Mouse (Mus musculus) adrenal gland, adult 2 months (tissue): ENCODE data around the gene Lpxn. TPM values are rescaled to one million over a fixed set of nuclear protein-coding genes. Genes with fewer than 3 reads are reported as not detected.

Experiments used
- DNase-seq: peaks from one replicate; pipeline ENCODE4 v3.0.0; 2021
- long read RNA-seq: library from polyadenylated mRNA; stranded (forward); transcript quantifications from one replicate; pipeline ENCODE4 v2.0.0, GENCODE M21; 2021
- polyA plus RNA-seq: library from polyadenylated mRNA; depleted of rRNA; stranded (reverse); fragments of >200 nt; gene quantifications from 2 replicates; pipeline ENCODE4 v1.2.3, GENCODE M21; 2012; rRNA removed
- total RNA-seq, 2 experiments: library from RNA; stranded (reverse); gene quantifications; 2 replicates each; pipeline ENCODE4 v1.2.3; 2021

Gene Lpxn
- total RNA-seq, result 1 to 10 TPM; 2.2 to 2.6 TPM
- polyA plus RNA-seq, result 1.3 and 1.9 TPM in 2 replicates
- long read RNA-seq, partial matches to known transcripts, result 0 of 1 reads
- long read RNA-seq, other reads (novel, unspliced or antisense), result 1 of 1 reads

- peak; percentile 98 for DNase-seq
These were observed at the start of gene Lpxn, which contains the start of gene Zfp91 for GRCm38 (mm10) chr19:12795511-12796327. Gene Lpxn, plus strand, starts transcription at chr19:12796193. Gene Zfp91, minus strand, starts transcription at chr19:12796126.

GRCm38 (mm10) chr19:12756286-12756685, 39.7 kb upstream of the Lpxn start:
- DNase-seq, result no peak

- no peak for DNase-seq
These were observed 37.0 kb upstream of the Lpxn start for GRCm38 (mm10) chr19:12758936-12759478.

GRCm38 (mm10) chr19:12759656-12760055, 36.3 kb upstream of the Lpxn start:
- peak; percentile 78 for DNase-seq

DNA sequence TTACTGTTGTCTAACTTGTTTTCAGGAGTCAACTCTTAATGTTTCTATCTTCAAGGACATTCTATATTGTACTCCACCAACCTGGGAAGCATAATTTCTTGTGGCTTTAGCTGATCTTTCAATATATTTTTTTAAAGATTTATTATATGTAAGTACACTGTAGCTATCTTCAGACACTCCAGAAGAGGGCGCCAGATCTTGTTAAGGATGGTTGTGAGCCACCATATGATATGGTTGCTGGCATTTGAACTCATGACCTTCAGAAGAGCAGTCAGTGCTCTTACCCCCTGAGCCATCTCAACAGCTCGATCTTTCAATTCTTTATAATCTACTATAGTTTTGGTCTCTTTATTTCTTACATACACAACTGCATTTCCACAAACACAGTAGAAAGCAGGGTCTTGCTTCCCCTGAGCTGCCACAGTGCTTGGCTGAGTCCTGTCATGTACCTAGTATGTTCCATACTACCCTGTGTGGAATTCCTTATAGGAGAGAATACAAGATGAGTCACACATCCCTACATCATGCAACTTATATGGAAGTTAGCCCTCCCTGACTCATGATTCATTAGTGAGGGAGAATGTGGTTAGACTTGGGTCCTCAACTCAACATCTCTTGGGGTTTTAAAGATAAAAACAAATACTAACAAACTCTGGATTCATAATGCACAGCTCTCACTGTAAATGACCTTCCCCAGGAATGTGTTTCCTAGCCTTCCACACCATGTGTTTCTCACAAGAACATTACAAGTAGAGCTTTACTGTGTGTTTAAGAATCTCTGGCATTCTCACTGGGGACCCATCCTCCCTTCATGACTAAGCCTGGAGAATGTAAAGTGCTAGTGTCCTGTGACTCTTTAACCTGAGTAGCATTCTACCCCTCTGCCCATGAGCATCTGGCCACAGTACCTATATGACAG, 33.5 kb upstream of the Lpxn start:
- DNase-seq, result no peak

DNA sequence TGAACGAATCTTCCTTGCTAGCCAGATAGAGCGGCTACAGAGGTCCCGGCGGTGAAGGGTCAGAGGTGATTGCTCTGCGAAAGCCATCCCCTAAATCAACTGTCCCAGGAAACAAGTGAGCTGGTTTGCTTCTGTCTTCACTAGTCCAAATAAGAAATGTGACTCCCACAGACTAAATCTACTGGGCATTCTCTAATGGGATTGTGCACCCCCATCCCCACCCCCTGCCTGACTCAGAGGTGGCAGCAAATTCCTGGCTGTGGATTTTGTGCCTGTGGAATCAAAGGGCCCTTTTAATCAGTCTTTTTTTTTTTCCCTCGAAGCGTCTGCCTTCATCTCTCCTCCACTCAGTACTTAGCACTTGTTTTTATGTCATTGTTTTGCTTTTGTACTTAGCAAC, 30.7 kb upstream of the Lpxn start, which contains the start of gene Cntf:
TSS of gene Cntf (minus strand) at position 325 of the 400 bp plus-strand sequence.
- DNase-seq, result no peak

- DNase-seq, result peak; percentile 45
These were observed 25.1 kb upstream of the Lpxn start for GRCm38 (mm10) chr19:12770888-12771287.

GRCm38 (mm10) chr19:12780437-12780836, 15.6 kb upstream of the Lpxn start:
- no peak for DNase-seq

- no peak for DNase-seq
These were observed 9.1 kb upstream of the Lpxn start for GRCm38 (mm10) chr19:12786803-12787395.

GRCm38 (mm10) chr19:12787721-12788120, 8.3 kb upstream of the Lpxn start:
- DNase-seq, result no peak

DNA sequence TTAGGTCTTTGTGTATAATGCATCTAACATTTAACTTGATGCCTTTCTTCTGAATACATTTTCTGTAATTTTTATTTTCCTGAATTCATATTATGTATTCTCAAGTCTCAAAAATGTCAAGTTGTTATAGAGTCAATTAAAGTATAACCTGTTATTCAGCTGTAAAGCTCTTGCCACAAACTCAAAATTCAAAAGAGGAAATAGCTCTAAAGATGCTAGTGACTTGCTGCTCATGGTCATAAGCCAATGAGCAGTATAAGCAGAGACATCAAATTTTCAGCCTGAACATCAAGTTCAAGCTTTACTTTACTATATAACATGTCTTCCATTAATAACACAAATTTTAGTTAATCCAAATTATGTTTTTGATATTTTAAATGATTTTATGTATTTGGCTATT, 3.6 kb upstream of the Lpxn start:
- DNase-seq, result no peak

DNA sequence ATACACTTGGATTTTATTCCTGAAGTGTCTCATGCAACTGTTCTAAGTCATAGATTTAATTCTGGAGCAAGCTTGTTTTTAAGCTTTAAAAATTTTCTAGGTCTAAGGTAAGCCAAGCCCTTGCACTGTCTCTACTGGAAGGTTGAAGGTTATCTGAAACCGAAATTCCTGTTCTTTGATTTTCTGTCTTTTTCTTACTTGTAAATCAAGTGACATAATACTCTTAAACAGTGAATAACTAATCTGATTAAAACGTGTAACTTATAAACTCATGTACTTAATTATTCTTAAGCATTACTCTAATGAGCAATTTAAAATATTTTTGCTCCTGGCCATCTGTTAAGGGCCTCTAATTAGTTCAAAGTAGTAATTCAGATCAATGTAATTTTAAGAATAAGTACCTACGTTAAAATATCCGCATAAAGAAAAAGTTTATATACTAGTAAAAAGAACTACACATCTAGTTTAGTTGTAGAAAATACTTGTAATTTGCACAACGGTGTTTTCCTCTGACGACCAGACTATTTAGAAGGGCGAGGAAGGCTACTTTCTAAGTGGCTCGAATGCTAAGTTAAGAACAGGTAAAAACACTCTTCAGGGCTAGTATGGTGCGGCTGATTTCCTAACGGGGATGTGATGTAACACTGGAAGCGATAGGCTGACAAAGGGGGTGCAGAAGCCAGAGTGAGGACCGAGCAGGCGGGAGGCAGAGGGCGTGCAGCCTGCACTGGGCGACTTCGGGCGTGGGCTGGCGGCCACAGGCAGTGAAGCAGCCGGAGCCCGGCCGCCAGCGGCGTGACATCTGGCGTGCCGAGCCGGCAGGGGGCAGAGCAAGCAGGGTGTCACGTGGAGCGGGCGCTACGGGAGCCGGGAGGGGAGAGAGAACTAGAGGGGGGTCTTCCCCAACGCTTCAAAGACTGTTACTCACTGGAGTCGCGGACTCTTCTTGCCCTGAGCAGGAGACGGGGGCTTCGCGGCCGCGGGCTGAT, 1.6 kb upstream of the Lpxn start:
- peak; percentile 97 for DNase-seq

- no peak for DNase-seq
These were observed 883 bp upstream of the Lpxn start for GRCm38 (mm10) chr19:12795110-12795509.

DNA sequence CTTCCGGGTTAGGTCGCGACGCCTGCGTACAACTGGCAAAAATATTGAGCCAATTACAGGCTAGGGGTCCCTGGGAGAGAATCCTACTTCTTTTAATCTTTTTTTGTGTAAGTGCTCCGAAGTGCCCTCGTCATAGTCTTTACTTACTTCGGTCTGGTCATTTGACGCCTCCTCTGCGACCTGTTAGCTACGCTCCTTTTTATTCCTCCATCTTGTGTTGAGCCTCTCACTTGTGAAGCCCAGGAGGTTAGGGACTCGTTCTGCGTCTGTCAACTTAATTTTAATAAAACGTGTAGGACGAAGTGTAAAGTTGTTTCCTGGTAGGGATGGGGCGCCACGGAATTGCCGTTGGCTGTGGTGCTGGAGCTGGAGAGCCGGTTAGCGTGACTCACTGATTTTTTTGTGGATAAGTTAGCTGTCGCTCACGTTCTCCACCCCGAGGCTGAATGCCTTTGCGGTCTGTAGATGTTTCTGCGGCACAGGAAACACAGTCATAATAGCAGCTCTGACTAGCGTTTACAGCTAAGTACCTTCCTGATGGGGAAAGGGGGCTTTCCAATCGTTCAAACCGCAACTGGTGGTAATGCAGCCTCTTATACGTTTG, 437 bp downstream of the Lpxn start:
- DNase-seq, result peak; percentile 80

DNA sequence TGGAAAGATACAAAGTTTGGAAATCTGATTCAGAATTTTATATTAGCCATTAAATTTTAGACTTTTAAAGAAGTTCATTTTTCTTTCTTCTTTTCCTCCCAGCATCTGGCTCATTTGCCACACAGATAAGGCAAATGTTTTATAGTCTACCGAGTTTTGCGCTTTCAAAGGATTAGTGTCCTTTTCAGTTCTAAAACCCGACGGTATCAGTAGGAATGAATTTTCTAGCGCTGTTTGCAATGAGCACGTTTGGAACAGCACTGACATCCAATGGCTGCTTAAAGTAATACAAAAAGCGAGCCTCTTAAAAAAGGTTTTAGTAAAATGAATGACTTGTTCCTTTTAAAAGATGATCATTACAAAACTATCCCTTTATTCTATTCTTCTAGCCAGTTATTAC, 1.1 kb downstream of the Lpxn start:
- DNase-seq, result no peak

DNA sequence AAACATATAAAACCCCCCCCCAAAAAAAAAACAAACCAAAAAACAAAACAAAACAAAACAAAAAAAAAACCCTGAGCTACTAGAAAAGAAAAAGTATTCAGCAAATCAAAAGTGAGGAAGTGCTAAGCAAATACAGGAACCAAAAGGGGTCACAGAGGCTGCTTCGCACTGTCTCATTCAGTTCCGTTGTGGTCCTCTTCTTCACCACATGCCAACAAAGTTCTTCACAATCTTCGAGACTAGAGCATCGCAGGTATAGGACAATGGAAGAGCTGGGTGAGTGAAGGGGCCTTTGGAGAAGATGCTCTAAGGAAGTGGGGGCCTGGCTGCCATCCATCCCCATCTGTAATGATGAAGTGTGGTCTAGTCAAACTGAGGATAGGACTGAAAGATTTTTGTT, 2.4 kb downstream of the Lpxn start:
- DNase-seq, result no peak

- DNase-seq, result no peak
These were observed 3.1 kb downstream of the Lpxn start for GRCm38 (mm10) chr19:12799081-12799480.

GRCm38 (mm10) chr19:12800621-12801020, 4.6 kb downstream of the Lpxn start:
- no peak for DNase-seq

GRCm38 (mm10) chr19:12801046-12801445, 5.1 kb downstream of the Lpxn start:
- no peak for DNase-seq

DNA sequence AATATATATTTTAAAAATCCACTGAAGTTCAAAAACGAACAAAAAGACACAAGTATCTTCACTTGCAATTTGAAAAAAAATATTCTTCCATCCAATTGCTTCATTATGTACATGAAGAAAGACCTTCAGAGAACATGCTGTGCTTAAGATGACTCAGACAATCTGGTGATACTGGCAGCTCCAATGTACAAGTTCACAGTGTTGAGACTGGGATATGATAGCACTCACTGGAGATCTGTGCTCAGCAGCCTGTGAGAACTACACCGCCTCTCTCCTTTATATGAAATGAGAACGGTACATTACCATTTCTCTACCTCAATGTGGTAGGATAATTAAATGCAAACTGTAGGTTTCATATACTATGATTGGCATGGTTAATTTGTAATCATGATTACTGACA, 6.8 kb downstream of the Lpxn start:
- no peak for DNase-seq
